Mouse (Mus musculus) C3H10T1/2 (cell line): ENCODE results near the gene Faiml. TPM values are rescaled to one million over a fixed set of nuclear protein-coding genes. Genes with fewer than 3 reads are reported as not detected.

Source experiments
- polyA plus RNA-seq, 2 experiments: library from polyadenylated mRNA; unstranded; fragments of >200 nt; fragmentation: generic; extraction: Trizol; gene quantifications; one replicate each; pipeline ENCODE4 v1.2.1; 2012; ENCODE audit warnings: missing spikeins in 2 of 2

The Faiml gene
- not detected for polyA plus RNA-seq

DNA sequence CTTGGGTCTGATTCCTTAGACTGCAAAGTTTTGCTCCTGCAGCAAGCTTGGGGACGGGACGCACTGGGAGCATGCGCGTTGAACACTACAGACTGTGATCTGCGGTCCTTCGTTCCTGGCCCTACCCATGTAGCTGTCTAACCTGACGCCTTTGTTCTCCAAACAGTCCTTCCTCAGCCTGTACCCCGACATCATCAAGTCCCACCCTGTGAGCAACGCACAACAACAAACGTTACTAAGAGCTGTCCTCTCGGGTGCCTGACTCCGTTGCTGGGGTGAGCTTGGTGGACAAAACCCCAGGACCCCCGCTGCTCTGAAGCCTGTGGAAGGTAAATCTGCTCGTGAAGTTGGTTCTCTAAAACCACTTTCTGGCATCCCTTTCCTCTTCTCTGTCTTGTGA lies at the start of gene Faiml:
Gene Faiml, minus strand, starts transcription at position 101 of the 400 bp plus-strand sequence.

DNA sequence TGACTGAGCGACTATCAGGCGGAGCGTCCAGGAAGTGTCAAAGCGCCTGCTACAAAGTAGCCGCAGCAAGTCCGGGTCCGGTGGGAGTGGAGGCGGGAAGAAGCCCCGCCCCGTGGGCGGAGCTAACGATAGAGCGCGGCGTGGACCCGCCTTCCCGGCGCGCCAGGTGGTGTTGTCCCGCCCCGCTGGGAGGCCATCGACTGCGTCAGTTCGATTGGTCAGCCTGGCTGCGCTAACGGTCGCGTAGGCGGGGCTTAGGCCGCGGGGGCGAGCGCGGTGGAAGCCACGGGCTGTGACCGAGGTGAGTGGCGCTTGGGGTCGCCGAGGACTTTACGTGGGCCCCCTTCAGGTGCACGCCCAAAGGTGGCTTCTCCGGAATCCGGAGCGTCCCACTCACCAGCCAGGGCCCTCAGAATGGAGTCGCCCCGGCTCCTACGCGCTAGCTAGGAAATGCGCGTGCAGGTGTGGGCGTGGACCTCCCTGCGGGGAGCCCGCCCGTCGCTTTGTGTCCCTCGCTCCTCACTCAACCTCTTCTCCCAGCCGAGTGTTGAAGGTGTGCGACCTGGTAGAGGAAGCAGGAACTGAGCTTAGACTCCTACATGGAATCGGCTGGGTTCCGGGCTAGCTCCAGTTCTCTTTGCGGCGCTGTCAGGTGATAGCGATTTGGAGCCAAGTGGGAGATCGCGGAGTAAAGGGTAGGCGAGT lies 6.3 kb upstream of the Faiml start, which contains the start of gene Cep70:
Gene Cep70, plus strand, starts transcription at position 178 of the 705 bp plus-strand sequence.

Other genes with a start within 250 kb of the Faiml start
- gene Gm1123, start 201.5 kb downstream of the Faiml start, polyA plus RNA-seq: not detected
- gene Pik3cb, start 96.6 kb downstream of the Faiml start, polyA plus RNA-seq: 1 to 10 TPM in 1 of 2 experiments, under 1 TPM in 1; 0.62 to 1.1 TPM
- gene Cep70, start 6.1 kb upstream of the Faiml start, polyA plus RNA-seq: 1 to 10 TPM in 1 of 2 experiments, under 1 TPM in 1; 0.11 to 2.5 TPM
- under 1 TPM; 0.02 to 0.37 TPM for gene Esyt3, start 121.3 kb upstream of the Faiml start, polyA plus RNA-seq
- 10 to 100 TPM; 24.2 to 41.8 TPM for gene Mras, start 200.1 kb upstream of the Faiml start, polyA plus RNA-seq
- not detected for gene Nme9, start 214.2 kb upstream of the Faiml start, polyA plus RNA-seq